In the genomic region with DNA sequence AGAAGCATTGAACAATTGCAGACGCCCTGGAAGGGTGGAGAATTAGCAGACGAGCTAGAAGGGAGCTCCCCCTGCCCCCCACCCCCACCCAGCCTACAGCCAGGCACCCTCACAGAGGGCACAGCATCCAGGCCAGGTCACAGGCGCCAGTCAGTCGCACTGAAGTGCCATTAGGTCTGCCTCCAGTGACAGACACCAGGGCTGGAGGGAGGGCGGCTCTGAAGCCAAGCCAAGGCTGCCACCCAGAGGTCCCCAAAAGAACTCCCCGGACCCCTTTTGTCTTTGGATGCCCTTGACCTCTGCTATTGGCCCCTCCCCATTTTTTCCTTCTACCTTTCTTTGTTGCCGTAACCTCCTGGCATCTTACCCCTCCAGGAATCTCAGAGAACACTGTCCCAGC, we compare ENCODE assay signal across 10 mouse cellular contexts.
DNase-seq lines count a peak whose midpoint lies in the region; ATAC-seq lines count a peak whose summit lies in the region.
"Had no signal": no experiment of that assay in that cellular context is flagged by ENCODE, and none has a peak within 500 bp of the region (broad histone marks: within the 10 kb centered on the region; RNA-seq: fewer than 3 reads in every experiment).

No protein-coding gene starts in this region.

- WGBS in heart, embryonic 10.5 days = 11% methylated on average over 7 of the region's 7 CpGs
- WGBS in hindbrain, embryonic 11.5 days = 25% methylated on average over 6 of the region's 7 CpGs
- WGBS in midbrain, embryonic 14.5 days = 33% methylated on average over 7 of the region's 7 CpGs

- H3K9ac ChIP-seq in hindbrain, embryonic 11.5 days (ENCODE audit: low read depth, low read length) = no peak overlapping the region
- no peak overlapping the region for H3K9ac ChIP-seq in midbrain, embryonic 14.5 days (replicated peaks; ENCODE audit: low read length)
- H3K9ac ChIP-seq: embryonic facial prominence, embryonic 15.5 days; liver, embryonic 15.5 days had no signal

- H3K27me3 ChIP-seq in heart, embryonic 10.5 days (ENCODE audit: insufficient read depth, poor library complexity, severe bottlenecking) = peaks cover 13% of the 10 kb centered on the region; the same call in 1 of the 2 replicates
- H3K27me3 ChIP-seq in hindbrain, embryonic 11.5 days (ENCODE audit: control insufficient read depth, insufficient read depth, low read length) = no peaks in the 10 kb centered on the region
- H3K27me3 ChIP-seq in midbrain, embryonic 14.5 days (ENCODE audit: control insufficient read depth, insufficient read depth, low read length) = no peaks in the 10 kb centered on the region
- H3K27me3 ChIP-seq: embryonic facial prominence, embryonic 15.5 days; liver, embryonic 15.5 days had no signal

- no peaks in the 10 kb centered on the region for H3K9me3 ChIP-seq in heart, embryonic 10.5 days
- H3K9me3 ChIP-seq in hindbrain, embryonic 11.5 days (ENCODE audit: control insufficient read depth, low read length) = no peaks in the 10 kb centered on the region
- H3K9me3 ChIP-seq in midbrain, embryonic 14.5 days (ENCODE audit: control insufficient read depth, low read length) = no peaks in the 10 kb centered on the region
- H3K9me3 ChIP-seq: embryonic facial prominence, embryonic 15.5 days; liver, embryonic 15.5 days had no signal

- ATAC-seq in hindbrain, embryonic 11.5 days (ENCODE audit: low FRiP score) = peak; percentile 66
- peak; percentile 43 for ATAC-seq in midbrain, embryonic 14.5 days (ENCODE audit: low FRiP score, low TSS enrichment)
- no peak for ATAC-seq in frontal cortex, adult (ENCODE audit: low TSS enrichment)
- ATAC-seq in granulocyte monocyte progenitor cell, adult 5-6 weeks (replicated peaks; ENCODE audit: poor library complexity, severe bottlenecking) = no peak
- no peak for ATAC-seq in erythroblast, adult 5-6 weeks (replicated peaks; ENCODE audit: low FRiP score, poor library complexity, severe bottlenecking)

- no peaks in the 10 kb centered on the region for H3K36me3 ChIP-seq in heart, embryonic 10.5 days
- H3K36me3 ChIP-seq in hindbrain, embryonic 11.5 days (ENCODE audit: control insufficient read depth, insufficient read depth, low read length) = no peaks in the 10 kb centered on the region
- no peaks in the 10 kb centered on the region for H3K36me3 ChIP-seq in midbrain, embryonic 14.5 days (ENCODE audit: control insufficient read depth, insufficient read depth, low read length)
- H3K36me3 ChIP-seq: embryonic facial prominence, embryonic 15.5 days; liver, embryonic 15.5 days had no signal

- no peak overlapping the region for H3K4me3 ChIP-seq in heart, embryonic 10.5 days
- no peak overlapping the region for H3K4me3 ChIP-seq in hindbrain, embryonic 11.5 days (ENCODE audit: low read depth, low read length)
- no peak overlapping the region for H3K4me3 ChIP-seq in midbrain, embryonic 14.5 days (replicated peaks; ENCODE audit: low read depth, low read length)
- H3K4me3 ChIP-seq: embryonic facial prominence, embryonic 15.5 days; liver, embryonic 15.5 days had no signal

- peak overlapping the region; percentile 85 for H3K27ac ChIP-seq in heart, embryonic 10.5 days
- H3K27ac ChIP-seq in hindbrain, embryonic 11.5 days (ENCODE audit: low read depth, low read length) = no peak overlapping the region
- no peak overlapping the region for H3K27ac ChIP-seq in midbrain, embryonic 14.5 days (replicated peaks; ENCODE audit: low read depth, low read length)
- H3K27ac ChIP-seq: embryonic facial prominence, embryonic 15.5 days; liver, embryonic 15.5 days had no signal

- no peak overlapping the region for H3K4me2 ChIP-seq in hindbrain, embryonic 11.5 days (replicated peaks; ENCODE audit: low read depth, low read length)
- H3K4me2 ChIP-seq in midbrain, embryonic 14.5 days (ENCODE audit: low read length) = no peak overlapping the region
- H3K4me2 ChIP-seq: embryonic facial prominence, embryonic 15.5 days; liver, embryonic 15.5 days had no signal

- H3K4me1 ChIP-seq in heart, embryonic 10.5 days = peaks cover 28% of the 10 kb centered on the region
- no peaks in the 10 kb centered on the region for H3K4me1 ChIP-seq in hindbrain, embryonic 11.5 days (replicated peaks; ENCODE audit: control insufficient read depth, insufficient read depth, low read length)
- H3K4me1 ChIP-seq in midbrain, embryonic 14.5 days (ENCODE audit: control insufficient read depth, insufficient read depth, low read length) = no peaks in the 10 kb centered on the region; the same call in 1 of the 2 replicates
- H3K4me1 ChIP-seq: liver, embryonic 15.5 days had no signal

- DNase-seq in heart, embryonic 10.5 days (ENCODE audit: low spot score) = no peak
- no peak for DNase-seq in heart, adult 11 months
- DNase-seq in MN1 (ENCODE audit: low spot score) = peak; percentile 73
- peak; percentile 65 for DNase-seq in hindbrain, embryonic 11.5 days (ENCODE audit: low spot score)
- DNase-seq in midbrain, embryonic 14.5 days = peak; percentile 70

Comparison
In these comparisons a context has a peak if more than half of its experiments do, and no peak if none do; other contexts are left out.
1. DNase-seq: peak in MN1 (single experiment), hindbrain, embryonic 11.5 days (single experiment) and midbrain, embryonic 14.5 days (single experiment); none in heart, embryonic 10.5 days (single experiment) and heart, adult 11 months (single experiment).
2. ATAC-seq: peak in hindbrain, embryonic 11.5 days (single experiment) and midbrain, embryonic 14.5 days (single experiment); none in frontal cortex, adult (single experiment), granulocyte monocyte progenitor cell, adult 5-6 weeks (single experiment) and erythroblast, adult 5-6 weeks (single experiment).